Mouse (Mus musculus) common myeloid progenitor, adult 5-6 weeks (primary cell): Measurements from ENCODE around the gene Chp2. TPM values are rescaled to one million over a fixed set of nuclear protein-coding genes. Genes with fewer than 3 reads are reported as not detected.

Experiments
- ATAC-seq: replicated peaks from 2 replicates; pipeline ENCODE4 v1.8.0; 2016; ENCODE audit warnings: low read depth, mild to moderate bottlenecking, moderate TSS enrichment, inconsistent platforms; ENCODE audit not compliant: poor library complexity, severe bottlenecking
- total RNA-seq: library from RNA; stranded (forward); fragments of 200-1000, 187-1606 nt; gene quantifications from 2 replicates; pipeline ENCODE4 v1.2.3, GENCODE M21; 2017

The Chp2 gene
- total RNA-seq = 0.24 TPM in 1 of 2 replicates, not detected in the other

DNA sequence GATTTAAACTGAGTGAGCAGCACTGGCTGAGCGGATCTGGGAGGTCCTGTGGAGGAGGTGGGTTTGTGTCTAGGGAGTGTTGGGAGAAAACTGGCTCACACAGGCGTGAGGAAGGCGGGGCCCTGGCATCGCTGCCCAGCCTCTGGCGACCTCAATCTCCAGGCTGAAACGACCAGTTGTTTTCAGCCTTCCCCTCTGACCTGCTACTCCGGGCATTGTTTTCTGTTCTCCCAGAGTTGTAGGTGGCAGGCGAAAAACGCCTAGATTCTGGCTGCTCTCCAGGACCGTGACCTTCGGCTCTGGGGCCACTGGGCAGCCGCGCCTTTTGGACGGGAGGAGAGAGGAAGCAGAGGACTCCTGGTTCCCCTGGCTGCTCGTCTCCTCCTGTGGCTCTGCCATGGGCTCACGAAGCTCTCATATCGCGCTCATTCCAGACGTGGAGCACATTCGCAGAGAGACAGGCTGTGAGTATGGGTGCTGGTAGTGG, at the start of gene Chp2:
Gene Chp2, plus strand, starts transcription at position 182 of the 487 bp plus-strand sequence.
- no peak for ATAC-seq

DNA sequence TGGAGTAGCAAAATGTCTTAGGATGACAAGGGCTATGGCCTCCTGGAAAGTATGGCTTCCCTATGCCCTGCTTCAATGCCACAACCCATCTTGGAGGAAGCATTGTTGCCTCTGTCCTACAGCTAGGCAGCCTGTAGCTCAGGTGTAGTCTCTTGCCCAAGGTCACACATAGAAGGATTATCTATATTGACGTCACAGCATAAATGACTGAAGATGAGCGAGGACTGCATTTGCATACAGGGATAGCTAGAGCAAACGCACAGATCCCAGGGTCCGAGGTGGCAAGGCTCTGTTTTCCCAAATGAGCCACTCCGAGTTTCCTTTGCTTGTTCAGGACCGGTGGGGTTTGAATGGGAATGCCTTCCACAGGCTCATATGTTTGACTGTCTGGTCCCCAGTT, 48.6 kb upstream of the Chp2 start:
- ATAC-seq = no peak

DNA sequence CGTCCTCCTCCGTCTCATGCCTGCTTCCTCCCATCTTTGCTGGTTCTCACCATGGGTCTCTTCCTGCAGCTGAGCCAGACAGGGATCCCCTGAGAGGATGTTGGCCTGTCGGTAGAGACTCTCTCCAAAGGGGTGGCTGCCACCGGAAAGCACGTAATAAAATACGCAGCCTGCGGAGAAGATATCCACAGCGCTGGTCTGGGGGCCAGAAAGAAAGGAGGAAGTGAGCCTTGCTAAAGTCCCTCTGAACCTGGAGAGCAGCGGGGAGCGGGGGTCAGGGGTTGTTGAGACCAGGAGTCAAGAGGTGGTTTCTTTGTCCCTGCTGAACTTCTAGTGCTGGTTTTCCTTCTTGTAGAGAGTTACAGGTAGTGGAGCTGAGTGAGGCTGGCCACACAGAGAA, 47.7 kb upstream of the Chp2 start:
- peak; percentile 72 for ATAC-seq

DNA sequence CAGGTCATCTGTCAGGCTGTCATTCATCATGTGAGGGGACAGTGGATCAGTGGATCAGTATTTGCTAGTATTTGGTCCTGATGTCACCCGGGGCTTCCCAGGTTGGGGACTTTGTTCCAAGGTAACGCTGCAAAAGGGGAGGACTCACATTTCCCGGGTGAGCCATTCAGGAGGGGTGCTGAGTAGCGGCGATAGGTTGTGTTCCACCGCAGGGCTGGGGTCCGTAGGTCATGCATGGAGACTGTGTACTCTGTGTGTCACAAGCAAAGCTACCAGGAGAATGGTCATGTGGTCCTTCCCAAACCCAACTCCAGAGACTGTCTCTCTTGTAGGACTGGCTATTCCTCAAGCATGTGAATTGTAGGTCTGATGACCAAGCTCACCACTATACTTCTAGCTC, 38.6 kb upstream of the Chp2 start:
- ATAC-seq = no peak

DNA sequence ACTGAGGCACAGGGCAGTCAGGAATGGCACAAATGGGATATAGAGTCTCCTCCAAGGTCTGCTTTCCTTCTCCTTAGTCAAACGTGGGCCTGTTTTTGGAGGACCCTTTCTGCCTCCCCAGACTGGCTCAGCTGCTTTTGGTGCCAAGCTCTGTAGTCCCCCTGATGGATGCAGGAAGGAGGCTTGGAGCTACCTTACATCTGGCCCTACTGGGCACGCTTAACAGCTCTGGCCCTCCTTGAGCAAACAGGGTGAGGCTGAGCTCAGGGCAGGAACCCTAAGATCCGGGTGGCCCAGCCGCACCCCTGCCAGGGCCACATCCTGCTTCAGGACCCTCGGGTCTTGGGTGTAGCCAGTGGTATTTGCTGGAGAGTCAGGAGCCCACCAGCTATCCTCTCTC, 34.7 kb upstream of the Chp2 start:
- no peak for ATAC-seq

DNA sequence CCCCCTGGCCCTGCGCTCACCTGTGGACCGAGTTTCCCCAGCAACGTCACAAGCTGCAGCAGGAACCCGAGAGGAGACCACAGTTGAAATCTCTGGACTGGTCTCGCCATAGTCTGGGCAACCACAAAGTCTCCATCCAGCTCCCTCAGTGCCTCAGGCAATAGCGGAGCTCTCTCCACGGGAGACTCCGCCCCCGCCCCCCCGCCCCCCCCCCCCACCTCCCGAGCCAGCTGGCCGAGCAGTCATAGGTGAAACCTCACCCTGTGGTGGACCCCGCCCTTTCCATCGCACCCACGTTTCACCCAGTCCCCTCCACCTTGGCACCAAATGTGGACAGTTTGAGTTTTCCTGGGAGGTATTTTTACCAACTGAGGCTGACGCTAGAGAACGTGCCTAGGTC, 33.3 kb upstream of the Chp2 start, which contains the start of gene Ern2:
Gene Ern2, minus strand, starts transcription at position 165 of the 400 bp plus-strand sequence.
- ATAC-seq = 0 out of 2 replicates have a peak, but pooled peaks have one; percentile 27

DNA sequence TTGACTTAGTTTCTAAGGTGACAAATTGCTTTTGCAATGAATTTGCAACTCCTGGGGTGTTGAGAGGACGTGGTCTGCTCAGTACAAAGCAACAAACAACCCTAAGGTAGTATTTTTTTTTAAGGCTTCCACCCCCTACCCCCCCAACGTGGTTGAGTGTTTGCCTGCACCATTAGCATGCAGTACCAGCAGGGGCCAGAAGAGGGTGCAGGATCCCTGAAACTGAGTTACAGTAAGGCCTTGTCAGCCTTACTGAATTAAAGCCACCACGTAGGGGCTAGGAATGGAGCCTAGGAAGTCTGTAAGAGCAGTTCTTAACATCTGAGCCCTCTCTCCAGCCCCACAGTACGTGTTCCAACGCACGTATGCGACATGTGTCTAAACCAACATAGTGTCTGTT, 29.8 kb upstream of the Chp2 start:
- ATAC-seq = peak; percentile 93

DNA sequence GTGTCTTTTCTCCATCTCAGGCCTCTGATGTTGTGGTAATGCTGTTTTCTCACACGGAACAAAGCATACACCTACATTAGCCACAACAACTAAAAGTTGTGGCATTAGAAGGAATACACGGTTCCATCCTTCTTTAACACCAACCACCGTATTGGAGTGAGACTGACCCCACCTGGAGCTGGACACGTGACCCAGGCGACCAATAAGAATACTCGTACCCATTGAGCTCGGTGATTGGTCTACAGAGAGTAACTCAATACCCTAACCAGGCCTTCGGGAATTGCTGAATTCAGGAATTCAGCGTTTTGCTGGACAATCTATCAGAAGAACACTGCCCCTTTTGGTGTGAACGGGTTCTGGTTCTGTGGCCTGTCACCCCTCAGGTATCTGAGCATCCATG, 28.2 kb upstream of the Chp2 start:
- ATAC-seq = no peak

DNA sequence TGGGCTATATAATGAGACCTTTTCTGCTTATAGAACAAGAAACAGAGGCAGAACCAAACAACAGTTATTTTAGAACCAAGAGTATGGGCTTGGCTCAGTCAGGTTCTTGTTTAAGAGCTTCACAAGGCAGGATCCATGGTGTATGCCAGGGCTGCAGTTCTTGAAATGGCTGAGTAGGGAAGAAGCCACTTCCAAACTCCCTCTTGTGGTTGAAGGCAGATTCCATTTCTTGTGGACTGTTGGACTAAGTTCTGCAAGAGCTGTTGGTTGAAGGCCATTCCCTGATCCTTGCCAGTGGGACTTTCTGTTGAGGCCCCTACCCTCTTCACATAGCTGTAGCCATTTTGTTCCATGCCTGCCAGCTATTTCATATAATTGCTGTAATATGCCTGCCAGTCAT, 25.4 kb upstream of the Chp2 start:
- ATAC-seq = no peak

DNA sequence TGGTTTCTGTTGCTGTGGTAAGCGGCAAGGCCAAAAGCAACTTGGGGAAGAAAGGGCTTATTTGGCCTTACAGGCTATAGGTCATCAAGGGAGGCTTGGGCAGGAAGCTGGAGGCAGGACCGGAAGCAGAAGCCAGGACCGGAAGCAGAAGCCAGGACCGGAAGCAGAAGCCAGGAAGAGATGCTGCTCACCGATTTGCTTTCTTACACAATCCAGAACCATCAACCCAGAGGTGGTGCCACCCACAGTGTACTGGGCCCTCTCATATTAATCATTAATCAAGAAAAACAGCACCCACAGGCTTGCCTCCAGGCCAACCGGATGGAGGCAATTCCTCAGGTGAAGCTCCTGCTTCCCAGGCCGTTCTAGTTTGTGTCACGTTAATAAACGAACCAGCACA, 22.5 kb upstream of the Chp2 start:
- peak; percentile 26; the same call in 1 of the 2 replicates for ATAC-seq

DNA sequence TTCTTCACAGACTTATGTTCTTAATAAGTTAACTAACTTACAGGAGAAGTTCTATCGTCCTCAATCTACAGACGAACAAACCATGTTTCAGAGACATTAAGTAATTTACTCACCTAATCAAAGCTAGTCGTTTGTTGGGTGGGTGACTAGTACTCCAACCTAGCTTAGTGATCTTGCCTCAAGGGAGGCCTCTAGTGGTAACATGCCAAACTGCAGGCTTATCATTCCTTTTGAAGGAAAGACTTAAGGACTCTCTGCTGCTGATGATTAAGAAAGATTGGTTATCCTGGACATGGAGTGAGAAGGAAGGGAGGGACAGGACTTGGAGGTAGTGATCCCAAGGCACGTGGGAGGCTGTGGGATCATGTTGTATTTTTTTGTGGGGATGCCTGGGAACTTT, 22.0 kb upstream of the Chp2 start:
- ATAC-seq = peak; percentile 80

DNA sequence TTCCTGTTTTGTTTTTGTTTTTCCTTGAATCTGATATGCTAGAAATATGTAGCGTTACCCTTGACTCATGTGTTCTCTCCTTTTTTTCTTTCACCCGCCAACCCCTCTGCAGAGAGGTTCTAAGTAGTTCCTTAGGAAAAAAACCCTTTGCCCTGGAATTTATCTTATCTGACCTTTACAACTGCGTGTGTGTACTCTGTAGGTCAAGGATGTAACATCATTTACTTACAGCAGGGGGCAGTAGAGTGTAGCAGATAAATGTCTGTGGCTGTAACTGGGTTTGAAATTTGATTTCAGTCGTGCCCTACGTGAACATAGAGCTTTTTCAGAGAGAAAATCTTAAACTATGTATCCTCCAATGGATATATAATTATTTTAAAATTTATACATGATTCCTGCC, 20.0 kb upstream of the Chp2 start:
- peak; percentile 79 for ATAC-seq

DNA sequence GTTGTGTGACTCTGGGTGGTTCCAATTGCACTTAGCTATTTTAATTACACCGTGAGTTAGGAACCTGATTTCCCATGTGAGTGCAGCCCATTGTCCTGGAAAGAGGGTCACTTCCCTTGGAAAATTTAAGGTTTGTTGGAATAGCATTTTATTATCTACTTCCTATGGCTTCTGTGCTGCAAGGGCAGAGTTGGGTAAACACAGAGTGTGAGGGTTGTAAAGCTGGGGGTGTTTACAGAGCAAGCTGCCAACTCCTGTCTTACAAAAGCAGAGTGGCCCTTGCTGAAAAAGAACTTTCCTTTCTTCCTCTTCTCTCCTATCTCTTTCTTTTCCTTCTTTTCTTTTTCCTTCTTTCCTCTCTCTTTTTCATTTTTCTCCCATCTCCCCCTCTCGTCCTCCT, 15.4 kb upstream of the Chp2 start:
- ATAC-seq = no peak

DNA sequence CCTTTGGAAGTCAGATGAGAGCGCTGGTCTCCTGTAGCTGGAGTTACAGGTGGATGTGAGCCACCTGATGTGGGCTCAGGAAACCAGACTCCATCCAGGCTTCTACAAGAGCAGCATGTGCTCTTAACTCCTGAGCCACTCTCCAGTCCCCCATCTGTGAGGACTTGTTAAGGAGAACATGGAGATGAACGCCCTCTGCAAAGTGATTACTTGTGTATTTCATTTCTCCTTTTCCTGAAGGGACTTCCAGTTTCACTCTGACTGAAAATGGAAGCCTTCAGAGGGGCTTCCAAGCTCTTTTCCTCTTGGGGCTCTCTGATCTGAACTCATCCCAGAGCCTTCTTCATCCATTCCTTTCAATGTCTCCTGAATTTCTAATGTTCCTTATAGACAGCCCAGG, 13.2 kb upstream of the Chp2 start:
- peak; percentile 42 for ATAC-seq

DNA sequence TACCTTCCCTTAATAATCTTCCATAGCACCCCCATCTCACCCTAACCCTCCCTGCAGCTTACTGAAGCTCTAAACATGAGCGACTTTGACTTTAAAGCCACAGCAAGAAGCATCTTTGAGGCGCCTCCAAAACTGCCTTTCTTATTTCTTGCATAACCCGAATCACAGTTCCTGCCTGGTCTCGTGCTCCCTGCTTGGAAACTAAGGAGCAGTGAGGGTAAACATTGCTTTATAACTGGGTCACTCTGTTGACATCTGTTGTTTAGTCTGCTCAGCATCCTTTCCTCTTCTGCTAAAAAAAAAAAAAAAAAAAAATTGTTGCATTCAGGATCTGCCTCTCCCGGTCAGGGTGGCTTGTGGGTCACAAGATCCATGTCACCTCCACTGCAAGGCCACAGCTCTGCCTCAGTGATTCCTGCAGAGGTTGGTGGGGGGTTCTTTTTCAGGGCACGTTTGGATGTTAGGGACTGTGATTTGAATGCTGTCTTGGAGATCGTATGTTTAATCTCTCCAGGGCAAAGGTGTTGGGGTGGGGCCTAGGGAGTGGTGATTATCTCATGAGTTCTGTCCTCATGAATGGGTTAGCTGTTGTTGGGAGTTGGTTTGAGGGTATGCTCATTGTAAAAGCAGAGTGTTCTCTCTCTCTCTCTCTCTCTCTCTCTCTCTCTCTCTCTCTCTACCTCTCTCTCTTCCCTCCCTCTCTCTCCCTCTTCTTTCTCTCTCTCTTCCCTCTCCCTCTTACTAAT, 10.8 kb upstream of the Chp2 start:
- no peak for ATAC-seq

DNA sequence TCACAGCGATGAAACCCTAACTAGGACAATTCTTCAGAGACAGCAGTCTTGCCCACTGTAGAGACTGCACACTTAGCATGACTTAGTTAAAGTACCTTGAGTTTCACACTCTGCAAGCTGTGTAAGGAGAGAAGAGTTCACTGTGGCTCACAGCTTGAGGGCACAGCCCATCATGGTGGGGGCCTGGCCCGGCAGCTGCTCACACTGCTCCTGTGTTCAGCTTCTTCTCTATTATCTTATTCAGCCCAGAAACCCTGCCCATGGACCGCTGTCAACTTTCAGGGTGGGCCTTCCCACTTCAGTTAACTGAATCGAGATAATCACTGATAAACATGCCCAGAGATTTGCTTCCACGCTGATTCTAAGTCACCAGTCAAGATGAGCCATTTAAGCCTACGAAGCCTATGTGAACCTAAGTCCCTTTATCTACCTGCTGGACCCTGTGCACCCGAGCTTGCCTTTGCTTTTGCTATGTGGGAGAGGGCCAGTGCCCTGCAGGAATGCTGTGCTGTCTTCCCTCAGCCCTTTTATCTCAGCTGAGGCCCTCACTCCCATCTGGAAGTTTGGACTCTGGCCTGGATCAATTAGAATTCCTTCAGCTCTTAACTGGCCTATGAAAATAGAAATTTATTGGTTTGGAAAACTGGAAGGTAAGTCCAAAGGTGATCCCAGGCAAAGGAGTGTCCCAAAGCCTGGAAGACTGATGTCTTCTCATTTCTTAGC, 6.9 kb downstream of the Chp2 start:
- ATAC-seq = no peak

DNA sequence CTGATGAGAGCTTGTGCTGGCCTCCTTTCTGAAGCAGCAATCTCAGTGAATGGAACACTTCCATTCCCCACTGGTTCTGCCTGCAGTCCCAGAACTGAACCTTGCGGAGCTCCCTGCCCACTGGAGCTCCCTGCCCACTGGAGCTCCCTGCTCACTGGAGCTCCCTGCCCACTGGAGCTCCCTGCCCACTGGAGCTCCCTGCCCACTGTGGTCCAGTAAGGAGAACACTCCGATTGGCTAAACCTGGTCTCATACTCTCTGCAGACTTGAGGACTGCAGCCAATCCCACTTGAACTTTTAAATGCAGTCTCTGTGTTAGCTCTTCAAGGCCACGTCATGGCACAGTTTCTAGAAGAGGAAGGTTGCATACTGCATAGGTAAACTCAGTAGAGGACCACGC, 7.4 kb downstream of the Chp2 start:
- ATAC-seq = no peak

DNA sequence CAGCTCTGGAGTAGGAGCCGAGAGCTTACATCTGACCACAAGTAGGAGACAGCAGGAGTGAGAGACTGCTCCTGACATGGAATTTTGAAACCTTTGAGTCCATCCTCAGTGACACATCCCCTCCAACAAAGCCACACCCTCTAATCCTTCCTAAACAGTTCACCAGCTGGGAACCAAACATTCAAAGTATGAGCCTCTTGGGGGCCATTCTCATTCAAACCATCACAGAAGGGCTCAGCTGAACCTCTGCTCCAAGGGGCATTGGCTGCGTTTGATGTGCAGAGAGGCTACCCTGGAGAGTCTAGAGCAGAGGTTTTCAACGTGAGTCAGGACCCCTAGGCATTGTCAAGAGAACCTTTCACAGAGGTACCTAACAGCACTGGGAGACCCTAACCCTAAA, 10.0 kb downstream of the Chp2 start:
- ATAC-seq = no peak

DNA sequence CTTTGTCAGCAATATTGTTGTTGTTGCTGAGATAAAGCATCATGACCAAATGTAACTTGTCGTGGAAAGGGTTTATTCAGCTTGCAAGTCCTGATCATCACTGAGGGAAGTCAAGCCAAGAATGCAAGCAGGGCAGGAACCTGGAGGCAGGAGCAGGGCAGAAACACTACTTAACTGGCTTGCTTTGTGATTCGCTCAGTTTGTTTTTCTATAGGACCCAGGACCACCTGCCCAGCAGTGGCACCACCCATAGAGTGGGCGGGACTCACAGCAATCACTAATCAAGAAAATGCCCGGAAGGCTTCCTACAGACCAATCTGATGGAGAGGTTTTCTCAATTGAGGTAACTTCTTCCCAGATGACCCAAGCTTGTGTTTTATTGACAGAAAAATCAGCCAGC, 10.6 kb downstream of the Chp2 start:
- ATAC-seq = no peak

DNA sequence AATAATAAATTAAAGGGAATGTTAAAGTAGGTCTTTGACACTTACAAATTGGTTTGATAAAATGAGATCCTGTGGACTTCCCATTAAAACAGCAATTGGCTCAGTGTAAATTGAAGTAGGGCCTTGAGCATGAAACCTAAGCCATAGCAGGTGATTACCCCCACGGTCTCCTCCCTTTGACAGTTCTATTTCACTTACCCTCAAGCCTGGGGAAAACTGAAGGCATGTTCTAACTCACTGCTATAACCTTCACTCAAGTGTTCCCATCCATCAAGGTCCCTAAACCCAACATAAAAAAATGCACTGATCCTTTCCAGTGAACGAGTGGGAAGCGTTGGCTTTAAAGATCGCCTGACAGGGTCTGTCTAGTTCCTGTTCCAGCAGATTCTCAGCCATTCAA, 11.6 kb downstream of the Chp2 start:
- ATAC-seq = no peak

DNA sequence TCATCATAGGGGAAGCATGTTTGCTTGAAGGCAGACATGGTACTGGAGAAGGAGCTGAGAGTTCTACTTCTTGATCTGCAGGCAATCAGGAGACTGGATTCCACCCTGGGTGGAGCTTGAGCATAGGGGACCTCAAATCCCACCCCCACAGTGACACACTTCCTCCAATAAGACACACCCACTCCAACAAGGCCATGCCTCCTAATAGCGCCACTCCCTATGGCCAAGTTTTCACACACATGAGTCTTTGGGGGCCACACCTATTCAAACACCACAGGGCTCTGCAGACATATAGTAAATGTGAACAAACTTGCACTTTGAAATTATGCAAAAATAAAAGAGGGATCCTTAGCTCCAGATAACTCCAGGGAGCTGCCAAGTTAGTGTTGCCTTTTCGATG, 19.6 kb downstream of the Chp2 start:
- ATAC-seq = no peak
